Comparison of ENCODE assay signal across 8 mouse cellular contexts in genomic region chr8:107572497-107572896, GRCm38 (mm10). TPM values are rescaled to one million over a fixed set of nuclear protein-coding genes. Genes with fewer than 3 reads are reported as not detected.
DNase-seq lines count a peak whose midpoint lies in the region; ATAC-seq and TF ChIP-seq lines count a peak whose summit lies in the region.
"Had no signal": no experiment of that assay in that cellular context is flagged by ENCODE, and none has a peak within 500 bp of the region (broad histone marks: within the 10 kb centered on the region; RNA-seq: fewer than 3 reads in every experiment).

No protein-coding gene starts in this region.

- ATAC-seq in liver, embryonic 13.5 days (ENCODE audit: low read depth): peak; percentile 64

- peak; percentile 95 for DNase-seq in 3T3-L1 (ENCODE audit: low read depth, low spot score)
- peak; percentile 52 to 66 for DNase-seq in CD8-positive naive resting alpha-beta T cell, adult 2 months (ENCODE audit: low read depth in 2 of 2, low spot score in 2 of 2)
- peak; percentile 61 for DNase-seq in brain, embryonic 14.5 days (ENCODE audit: low read depth)
- peak; percentile 45 to 53 for DNase-seq in frontal cortex, postnatal 36 days (ENCODE audit: low spot score in 2 of 2)
- peak; percentile 34 to 75 for DNase-seq in kidney, adult 8-10 months
- DNase-seq in liver, embryonic 13.5 days: peak; percentile 57
- DNase-seq in right cerebral cortex, postnatal 14 days: peak; percentile 71

- TF ChIP-seq CTCF in brain, embryonic 14.5 days (IDR thresholded peaks at IDR 0.05; ENCODE audit: borderline replicate concordance, extremely low read depth, insufficient read depth, insufficient read length): peak; percentile 66

- H3K4me1 ChIP-seq in liver, embryonic 13.5 days (replicated peaks): peaks cover 16% of the 10 kb centered on the region

- no peak for TF ChIP-seq POLR2A in brain, embryonic 14.5 days (IDR thresholded peaks at IDR 0.05; ENCODE audit: borderline replicate concordance, extremely low read depth, insufficient read depth, insufficient read length, poor library complexity, severe bottlenecking)

- 41% methylated on average over 4 of the region's 4 CpGs for WGBS in liver, embryonic 13.5 days (ENCODE audit: insufficient replicate concordance)

- H3K27ac ChIP-seq in liver, embryonic 13.5 days: no peak overlapping the region
- H3K27ac ChIP-seq: hindbrain, embryonic 15.5 days had no signal

- no peaks in the 10 kb centered on the region for H3K9me3 ChIP-seq in liver, embryonic 13.5 days (replicated peaks)
- H3K9me3 ChIP-seq: hindbrain, embryonic 15.5 days had no signal

- H3K9ac ChIP-seq in liver, embryonic 13.5 days: no peak overlapping the region
- H3K9ac ChIP-seq: hindbrain, embryonic 15.5 days had no signal

- H3K4me3 ChIP-seq in liver, embryonic 13.5 days (replicated peaks): no peak overlapping the region
- H3K4me3 ChIP-seq: hindbrain, embryonic 15.5 days had no signal

- no peaks in the 10 kb centered on the region for H3K27me3 ChIP-seq in liver, embryonic 13.5 days
- H3K27me3 ChIP-seq: hindbrain, embryonic 15.5 days had no signal

- H3K36me3 ChIP-seq in liver, embryonic 13.5 days: no peaks in the 10 kb centered on the region
- H3K36me3 ChIP-seq: hindbrain, embryonic 15.5 days had no signal

- no peak overlapping the region for H3K4me2 ChIP-seq in liver, embryonic 13.5 days
- H3K4me2 ChIP-seq: hindbrain, embryonic 15.5 days had no signal

RNA-seq across cellular contexts. Expression of gene Psmd7, which starts 15.8 kb away (rescaled TPM):
- polyA plus RNA-seq in brain, embryonic 14.5 days (2012; rRNA removed): 117 and 127 TPM in 2 replicates
- polyA plus RNA-seq in liver, embryonic 13.5 days (2015; fragmentation: Nextera tagmentation; extraction: Ambion mirVana): 209 and 225 TPM in 2 replicates
